Comparison of ENCODE assay signal across 24 mouse cellular contexts in genomic region chr3:132063374-132063773, GRCm38 (mm10). TPM values are rescaled to one million over a fixed set of nuclear protein-coding genes. Genes with fewer than 3 reads are reported as not detected.
DNase-seq lines count a peak whose midpoint lies in the region; ATAC-seq and TF ChIP-seq lines count a peak whose summit lies in the region.
"Had no signal": no experiment of that assay in that cellular context is flagged by ENCODE, and none has a peak within 500 bp of the region (broad histone marks: within the 10 kb centered on the region; RNA-seq: fewer than 3 reads in every experiment).

No protein-coding gene starts in this region.

- peak; percentile 7 for DNase-seq in cerebellum, postnatal 10 days
- DNase-seq in cerebellum, adult 11-12 months = no peak
- peak; percentile 82 for DNase-seq in kidney, adult 2 months
- peak; percentile 18 to 39 for DNase-seq in kidney, postnatal 25 days
- no peak for DNase-seq in layer of hippocampus, postnatal 10 days (ENCODE audit: low spot score in 2 of 2)
- no peak for DNase-seq in liver, embryonic 11.5 days (ENCODE audit: low spot score)
- DNase-seq: adrenal gland, postnatal 10 days; adrenal gland, postnatal 36 days; cerebellum, adult 11 months; cerebellum, adult 8-10 months; gastrocnemius, postnatal 10 days; gastrocnemius, postnatal 36 days; heart, adult 2 months; heart, postnatal 14 days; heart, postnatal 4 days had no signal

- H3K27ac ChIP-seq in kidney, adult 2 months (ENCODE audit: insufficient read depth, low read depth, low read length) = no peak overlapping the region
- H3K27ac ChIP-seq in kidney, embryonic 15.5 days = no peak overlapping the region
- no peak overlapping the region for H3K27ac ChIP-seq in kidney, embryonic 16.5 days (ENCODE audit: low read length)
- no peak overlapping the region for H3K27ac ChIP-seq in liver, embryonic 11.5 days (ENCODE audit: low read depth, low read length)
- H3K27ac ChIP-seq: forebrain, embryonic 10.5 days; forebrain, embryonic 13.5 days; heart, adult 2 months; heart, embryonic 10.5 days; heart, embryonic 13.5 days; hindbrain, embryonic 14.5 days had no signal

- no peak overlapping the region for H3K9ac ChIP-seq in kidney, embryonic 15.5 days
- no peak overlapping the region for H3K9ac ChIP-seq in kidney, embryonic 16.5 days (replicated peaks; ENCODE audit: low read length)
- H3K9ac ChIP-seq in liver, embryonic 11.5 days (ENCODE audit: low read depth, low read length) = no peak overlapping the region
- H3K9ac ChIP-seq: forebrain, embryonic 13.5 days; heart, embryonic 13.5 days; hindbrain, embryonic 14.5 days had no signal

- H3K4me3 ChIP-seq in kidney, adult 2 months (ENCODE audit: insufficient read depth, low read depth, low read length) = no peak overlapping the region
- H3K4me3 ChIP-seq in kidney, embryonic 15.5 days (replicated peaks) = no peak overlapping the region
- no peak overlapping the region for H3K4me3 ChIP-seq in kidney, embryonic 16.5 days (ENCODE audit: low read length)
- H3K4me3 ChIP-seq in liver, embryonic 11.5 days (ENCODE audit: low read depth, low read length) = no peak overlapping the region
- H3K4me3 ChIP-seq: forebrain, embryonic 10.5 days; forebrain, embryonic 13.5 days; heart, adult 2 months; heart, embryonic 10.5 days; heart, embryonic 13.5 days had no signal

- TF ChIP-seq CTCF in kidney, adult 2 months (conservative IDR thresholded peaks at IDR 0.05; ENCODE audit: insufficient read depth, insufficient read length, low read depth, low read length) = no peak

- H3K36me3 ChIP-seq in kidney, adult 2 months (ENCODE audit: control insufficient read depth, insufficient read depth, low read length) = no peaks in the 10 kb centered on the region
- H3K36me3 ChIP-seq in kidney, embryonic 15.5 days = no peaks in the 10 kb centered on the region
- no peaks in the 10 kb centered on the region for H3K36me3 ChIP-seq in kidney, embryonic 16.5 days (ENCODE audit: insufficient read depth, low read length)
- no peaks in the 10 kb centered on the region for H3K36me3 ChIP-seq in liver, embryonic 11.5 days (ENCODE audit: control insufficient read depth, insufficient read depth, low read length)
- H3K36me3 ChIP-seq: forebrain, embryonic 10.5 days; heart, embryonic 10.5 days; heart, embryonic 13.5 days had no signal

- H3K4me2 ChIP-seq in kidney, embryonic 15.5 days = no peak overlapping the region
- no peak overlapping the region for H3K4me2 ChIP-seq in kidney, embryonic 16.5 days (replicated peaks; ENCODE audit: low read depth, low read length)
- H3K4me2 ChIP-seq in liver, embryonic 11.5 days = no peak overlapping the region
- H3K4me2 ChIP-seq: forebrain, embryonic 13.5 days; heart, embryonic 13.5 days; hindbrain, embryonic 14.5 days had no signal

- ATAC-seq in kidney, embryonic 15.5 days (replicated peaks; ENCODE audit: low FRiP score) = no peak
- ATAC-seq in kidney, embryonic 16.5 days (ENCODE audit: low FRiP score, low TSS enrichment) = no peak
- ATAC-seq in liver, embryonic 11.5 days (replicated peaks; ENCODE audit: low FRiP score) = no peak
- ATAC-seq: forebrain, embryonic 13.5 days; forebrain, embryonic 16.5 days had no signal

- peaks cover 3% of the 10 kb centered on the region; the same call in 1 of the 2 replicates for H3K4me1 ChIP-seq in kidney, adult 2 months (ENCODE audit: control insufficient read depth, insufficient read depth, low read length)
- peaks cover 4% of the 10 kb centered on the region; the same call in 1 of the 2 replicates for H3K4me1 ChIP-seq in kidney, embryonic 15.5 days
- H3K4me1 ChIP-seq in kidney, embryonic 16.5 days (ENCODE audit: insufficient read depth, low read length) = no peaks in the 10 kb centered on the region
- H3K4me1 ChIP-seq in liver, embryonic 11.5 days (replicated peaks; ENCODE audit: control insufficient read depth, insufficient read depth, low read length) = no peaks in the 10 kb centered on the region
- H3K4me1 ChIP-seq: forebrain, embryonic 10.5 days; forebrain, embryonic 13.5 days; heart, embryonic 13.5 days had no signal

- H3K9me3 ChIP-seq in kidney, embryonic 15.5 days (replicated peaks) = no peaks in the 10 kb centered on the region
- no peaks in the 10 kb centered on the region for H3K9me3 ChIP-seq in kidney, embryonic 16.5 days (ENCODE audit: low read length)
- H3K9me3 ChIP-seq in liver, embryonic 11.5 days (ENCODE audit: control insufficient read depth, low read length) = no peaks in the 10 kb centered on the region
- H3K9me3 ChIP-seq: forebrain, embryonic 10.5 days; forebrain, embryonic 13.5 days; heart, embryonic 10.5 days; heart, embryonic 13.5 days had no signal

- TF ChIP-seq POLR2A in kidney, adult 2 months (IDR thresholded peaks at IDR 0.05; ENCODE audit: low read depth, low read length) = no peak

- WGBS in kidney, adult 2 months = 44% methylated on average over 3 of the region's 3 CpGs
- 84% methylated on average over 3 of the region's 3 CpGs for WGBS in kidney, embryonic 15.5 days
- 84% methylated on average over 3 of the region's 3 CpGs for WGBS in kidney, embryonic 16.5 days
- WGBS in liver, embryonic 11.5 days = 85% methylated on average over 3 of the region's 3 CpGs

- H3K27me3 ChIP-seq in kidney, adult 2 months (replicated peaks; ENCODE audit: control insufficient read depth, insufficient read depth, low read length) = no peaks in the 10 kb centered on the region
- no peaks in the 10 kb centered on the region for H3K27me3 ChIP-seq in kidney, embryonic 15.5 days
- H3K27me3 ChIP-seq in kidney, embryonic 16.5 days (ENCODE audit: insufficient read depth, low read length) = no peaks in the 10 kb centered on the region
- no peaks in the 10 kb centered on the region for H3K27me3 ChIP-seq in liver, embryonic 11.5 days (replicated peaks; ENCODE audit: control insufficient read depth, insufficient read depth, low read length)
- H3K27me3 ChIP-seq: forebrain, embryonic 13.5 days; heart, embryonic 13.5 days had no signal

RNA-seq across cellular contexts. Expression of gene Dkk2, which starts 21.7 kb away (rescaled TPM):
- polyA plus RNA-seq in kidney, adult 2 months (2012; rRNA removed) = 11.8 and 12.3 TPM in 2 replicates
- polyA plus RNA-seq in kidney, embryonic 15.5 days (2015; fragmentation: Nextera tagmentation; extraction: Ambion mirVana) = 12.0 and 14.4 TPM in 2 replicates
- 13.1 and 14.4 TPM in 2 replicates for polyA plus RNA-seq in kidney, embryonic 16.5 days (2015; fragmentation: Nextera tagmentation; extraction: Ambion mirVana)
- 1 to 10 TPM in 1 of 2 experiments, under 1 TPM in 1; 0.96 to 1.0 TPM for total RNA-seq in layer of hippocampus, postnatal 10 days (2021)
- 3.1 TPM in 2 replicates for polyA plus RNA-seq in liver, embryonic 11.5 days (2014; fragmentation: Nextera tagmentation; extraction: Ambion mirVana)
- total RNA-seq: granulocyte monocyte progenitor cell, adult 5-6 weeks had no signal

Comparison
In these comparisons a context has a peak if more than half of its experiments do, and no peak if none do; other contexts are left out.
1. DNase-seq: peak in cerebellum, postnatal 10 days (2 of 2), kidney, adult 2 months (single experiment) and kidney, postnatal 25 days (2 of 2); none in cerebellum, adult 11-12 months (single experiment), layer of hippocampus, postnatal 10 days (0 of 2) and liver, embryonic 11.5 days (single experiment).